Mouse (Mus musculus): ENCODE results near the gene Ccdc183.

DNA sequence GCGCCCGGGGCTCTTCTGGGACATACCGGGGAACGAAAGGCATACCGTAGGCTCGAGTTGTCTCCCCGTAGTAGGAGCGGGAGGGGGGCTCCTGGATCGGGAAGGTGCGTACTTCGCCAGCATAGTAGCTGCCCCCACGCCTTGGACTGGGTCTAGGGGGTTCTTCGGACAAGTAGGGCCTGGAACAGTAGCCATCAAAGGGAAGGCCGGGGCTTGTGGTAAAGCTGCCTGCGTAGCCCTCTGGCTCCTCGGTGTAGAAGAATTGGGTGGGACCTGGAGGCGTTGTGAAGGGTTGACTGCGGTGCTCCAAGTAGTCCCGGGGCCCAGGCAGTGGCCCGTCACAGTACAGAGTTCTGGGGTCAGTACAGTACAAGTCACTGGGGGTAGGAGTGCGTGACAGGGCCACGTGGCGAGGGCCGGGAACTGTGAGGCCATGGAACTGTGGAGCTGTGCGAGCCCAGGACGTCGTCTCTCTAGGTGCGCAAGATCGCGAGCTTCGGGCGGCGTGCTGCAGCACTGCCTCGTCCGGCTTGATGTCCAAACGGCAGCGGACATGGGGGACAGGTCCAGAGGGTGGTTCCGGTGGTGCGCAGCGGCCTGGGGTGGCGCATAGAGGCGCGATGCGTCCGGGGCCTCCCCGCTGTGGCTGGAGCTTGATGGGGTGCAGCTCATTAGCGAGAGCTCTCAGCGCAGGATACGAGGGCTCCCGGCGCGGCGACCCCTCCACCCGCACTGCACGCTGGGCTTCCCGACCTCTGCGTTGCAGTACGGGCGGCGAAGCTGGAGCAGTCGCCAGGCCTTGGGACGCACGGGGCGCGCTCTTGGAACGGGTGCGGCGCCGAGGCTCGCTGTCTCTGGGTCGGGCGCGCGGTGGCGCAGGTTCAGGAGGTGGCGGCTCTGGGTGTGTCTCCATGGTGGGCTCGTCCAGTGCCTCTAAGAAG lies 38.4 kb downstream of the Ccdc183 start:
- no peak for TF ChIP-seq CTCF (IDR thresholded peaks at IDR 0.05; ENCODE audit: low read depth, low read length)
- no peak for TF ChIP-seq POLR2AphosphoS5 (IDR thresholded peaks at IDR 0.05; ENCODE audit: insufficient replicate concordance, low read depth, low read length)
- TF ChIP-seq GATA1 (IDR thresholded peaks at IDR 0.05; ENCODE audit: borderline replicate concordance, low read length): no peak
